Mouse (Mus musculus) MEL (cell line): ENCODE measurements at regions not wholly inside any gene's neighbourhood (a gene's known extent, or its start where the extent isn't known, plus 50 kb on each side); places are given as distances from the start of the nearest gene placed in this dataset.
A peak's percentile ranks its signal among the peaks of the same experiment; 100 is the strongest.

Source experiments
- DNase-seq: peaks from one replicate; pipeline ENCODE4 v3.0.0; 2011; ENCODE audit warnings: low read depth, low spot score
- H3K27ac ChIP-seq: 2 replicates; pipeline ENCODE4 v1.5.1; 2012; ENCODE audit warnings: low read depth, mild to moderate bottlenecking, control low read depth, low read length, moderate library complexity; ENCODE audit not compliant: control insufficient read depth
- H3K27me3 ChIP-seq, 2 experiments: fragments of 150-350 bp in 1 of 2; sonication (generic) in 1 of 2; 2 replicates each; pipeline ENCODE4 v1.6.1; 2012; ENCODE audit warnings: low read length in 2 of 2, mild to moderate bottlenecking in 2 of 2, improper control_type of control experiment in 1 of 2, moderate library complexity in 1 of 2; ENCODE audit not compliant: insufficient read depth in 2 of 2, control insufficient read depth in 1 of 2
- H3K36me3 ChIP-seq, 2 experiments: 2 replicates each; pipeline ENCODE4 v1.6.1; 2012 to 2014; ENCODE audit warnings: low read length in 2 of 2, improper control_type of control experiment in 1 of 2, inconsistent platforms in 1 of 2, mild to moderate bottlenecking in 1 of 2; ENCODE audit not compliant: insufficient read depth in 2 of 2, control insufficient read depth in 1 of 2
- H3K4me1 ChIP-seq, 2 experiments: fragments of 150-350 bp in 1 of 2; sonication (generic) in 1 of 2; 2 replicates each; pipeline ENCODE4 v1.6.1; 2012; ENCODE audit warnings: low read length in 2 of 2, improper control_type of control experiment in 1 of 2, mild to moderate bottlenecking in 1 of 2; ENCODE audit not compliant: insufficient read depth in 2 of 2, control insufficient read depth in 1 of 2
- H3K4me3 ChIP-seq, 2 experiments: fragments of 150-350 bp in 1 of 2; sonication (generic) in 1 of 2; 2 replicates each; pipeline ENCODE4 v1.5.1; 2012; ENCODE audit warnings: low read depth in 2 of 2, low read length in 2 of 2, mild to moderate bottlenecking in 2 of 2, moderate library complexity in 2 of 2, control low read depth in 1 of 2, improper control_type of control experiment in 1 of 2; ENCODE audit not compliant: control insufficient read depth in 1 of 2, insufficient read depth in 1 of 2
- H3K79me2 ChIP-seq: 2 replicates; pipeline ENCODE4 v1.6.1; 2012; ENCODE audit warnings: mild to moderate bottlenecking, low read length, moderate library complexity; ENCODE audit not compliant: control insufficient read depth, poor library complexity, insufficient read depth
- H3K9ac ChIP-seq: 2 replicates; pipeline ENCODE4 v1.6.1; 2012; ENCODE audit warnings: low read depth, mild to moderate bottlenecking, control low read depth, low read length, moderate library complexity; ENCODE audit not compliant: control insufficient read depth, poor library complexity, severe bottlenecking
- H3K9me3 ChIP-seq: fragments of 150-350 bp; sonication (generic); replicated peaks from 2 replicates; pipeline ENCODE4 v1.6.1; 2012; ENCODE audit warnings: mild to moderate bottlenecking, low read length, improper control_type of control experiment, moderate library complexity; ENCODE audit not compliant: insufficient read depth
- BHLHE40 ChIP-seq: IDR thresholded peaks from 2 replicates; pipeline ENCODE4 v1.6.1; 2012; ENCODE audit warnings: low read depth, mild to moderate bottlenecking, inconsistent platforms, low read length, improper control_type of control experiment, borderline replicate concordance
- CHD2 ChIP-seq: IDR thresholded peaks from 2 replicates; pipeline ENCODE4 v1.6.1; 2011; ENCODE audit warnings: low read length, improper control_type of control experiment
- CTCF ChIP-seq, 3 experiments: IDR thresholded peaks in 2 of 3; conservative IDR thresholded peaks in 1 of 3; 2 replicates each; pipeline ENCODE4 v1.5.1; 2011 to 2012; ENCODE audit warnings: low read length in 3 of 3, low read depth in 2 of 3, mild to moderate bottlenecking in 2 of 3, improper control_type of control experiment in 1 of 3, inconsistent platforms in 1 of 3, mixed read lengths in 1 of 3, moderate library complexity in 1 of 3; ENCODE audit not compliant: control insufficient read depth in 1 of 3, insufficient read depth in 1 of 3, poor library complexity in 1 of 3, severe bottlenecking in 1 of 3
- E2F4 ChIP-seq: IDR thresholded peaks from 2 replicates; pipeline ENCODE4 v1.6.1; 2011; ENCODE audit warnings: low read depth, low read length, improper control_type of control experiment, borderline replicate concordance
- ELF1 ChIP-seq: IDR thresholded peaks from 2 replicates; pipeline ENCODE4 v1.6.1; 2014; ENCODE audit warnings: low read depth, mild to moderate bottlenecking, inconsistent platforms, low read length, improper control_type of control experiment, moderate library complexity
- EP300 ChIP-seq, 2 experiments: IDR thresholded peaks; 2 replicates each; pipeline ENCODE4 v1.6.1; 2011; ENCODE audit warnings: improper control_type of control experiment in 2 of 2, low read length in 2 of 2, low read depth in 1 of 2, mild to moderate bottlenecking in 1 of 2
- ETS1 ChIP-seq: IDR thresholded peaks from 2 replicates; pipeline ENCODE4 v1.6.1; 2012; ENCODE audit warnings: low read depth, mild to moderate bottlenecking, inconsistent platforms, low read length, improper control_type of control experiment, moderate library complexity
- MAFK ChIP-seq: IDR thresholded peaks from 2 replicates; pipeline ENCODE4 v1.6.1; 2011; ENCODE audit warnings: low read depth, mild to moderate bottlenecking, low read length, improper control_type of control experiment, borderline replicate concordance
- MAX ChIP-seq: IDR thresholded peaks from 2 replicates; pipeline ENCODE4 v1.6.1; 2011; ENCODE audit warnings: low read length, improper control_type of control experiment
- MAZ ChIP-seq: IDR thresholded peaks from 2 replicates; pipeline ENCODE4 v1.6.1; 2012; ENCODE audit warnings: low read depth, mild to moderate bottlenecking, inconsistent platforms, low read length, improper control_type of control experiment
- NRF1 ChIP-seq: IDR thresholded peaks from 2 replicates; pipeline ENCODE4 v1.6.1; 2014; ENCODE audit warnings: low read depth, mild to moderate bottlenecking, inconsistent platforms, low read length, improper control_type of control experiment, moderate library complexity; ENCODE audit not compliant: poor library complexity, insufficient read depth, severe bottlenecking
- POLR2AphosphoS5 ChIP-seq: IDR thresholded peaks from 2 replicates; pipeline ENCODE4 v1.6.1; 2012; ENCODE audit warnings: low read depth, borderline replicate concordance, mild to moderate bottlenecking, inconsistent platforms, low read length, moderate library complexity, mixed read lengths
- RAD21 ChIP-seq: IDR thresholded peaks from 2 replicates; pipeline ENCODE4 v1.6.1; 2011; ENCODE audit warnings: mild to moderate bottlenecking, low read depth, low read length, improper control_type of control experiment
- RCOR1 ChIP-seq: IDR thresholded peaks from 2 replicates; pipeline ENCODE4 v1.6.1; 2012; ENCODE audit warnings: low read depth, mild to moderate bottlenecking, inconsistent platforms, low read length, improper control_type of control experiment
- SIN3A ChIP-seq: IDR thresholded peaks from 2 replicates; pipeline ENCODE4 v1.6.1; 2012; ENCODE audit warnings: low read length, improper control_type of control experiment, inconsistent platforms
- SMC3 ChIP-seq: IDR thresholded peaks from 2 replicates; pipeline ENCODE4 v1.6.1; 2011; ENCODE audit warnings: low read depth, low read length, improper control_type of control experiment
- TBP ChIP-seq: IDR thresholded peaks from 2 replicates; pipeline ENCODE4 v1.8.0; 2011; ENCODE audit warnings: low read depth, low read length, improper control_type of control experiment
- TCF12 ChIP-seq: IDR thresholded peaks from 2 replicates; pipeline ENCODE4 v1.6.1; 2014; ENCODE audit warnings: low read depth, mild to moderate bottlenecking, inconsistent platforms, low read length, improper control_type of control experiment, moderate library complexity
- USF2 ChIP-seq, 2 experiments: IDR thresholded peaks; 2 replicates each; pipeline ENCODE4 v1.6.1; 2011 to 2012; ENCODE audit warnings: improper control_type of control experiment in 2 of 2, low read length in 2 of 2, borderline replicate concordance in 1 of 2, inconsistent platforms in 1 of 2, low read depth in 1 of 2, mild to moderate bottlenecking in 1 of 2; ENCODE audit not compliant: insufficient read depth in 1 of 2
- ZC3H11A ChIP-seq: IDR thresholded peaks from 2 replicates; pipeline ENCODE4 v1.6.1; 2012; ENCODE audit warnings: low read depth, mild to moderate bottlenecking, inconsistent platforms, low read length, improper control_type of control experiment
- ZKSCAN1 ChIP-seq: IDR thresholded peaks from 2 replicates; pipeline ENCODE4 v1.6.1; 2012; ENCODE audit warnings: low read depth, mild to moderate bottlenecking, inconsistent platforms, low read length, improper control_type of control experiment, moderate library complexity
- ZNF384 ChIP-seq: IDR thresholded peaks from 2 replicates; pipeline ENCODE4 v1.6.1; 2012; ENCODE audit warnings: low read depth, mild to moderate bottlenecking, inconsistent platforms, low read length, improper control_type of control experiment

DNA sequence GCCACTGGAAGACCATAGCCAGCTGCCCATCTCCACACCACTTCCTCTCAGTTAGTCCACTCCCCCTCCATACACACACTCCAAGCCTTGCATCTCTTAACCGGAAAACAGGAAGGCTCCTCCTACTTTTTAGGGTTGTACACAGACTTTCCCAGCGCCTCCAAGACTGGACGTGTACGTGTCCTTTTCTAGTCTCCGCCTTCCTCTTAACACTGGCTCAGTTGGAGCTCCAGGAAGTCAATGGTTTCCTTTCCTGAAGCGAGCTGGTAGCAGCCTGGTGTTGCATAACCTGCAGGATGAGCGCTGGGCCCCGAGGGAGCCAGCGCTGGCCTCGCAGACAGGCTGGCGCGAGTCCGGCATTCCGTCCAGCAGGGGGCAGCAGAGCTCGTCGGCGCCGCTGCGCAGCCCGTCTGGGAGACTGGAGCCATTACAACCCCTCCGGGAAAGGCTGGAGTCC is 95.5 kb upstream of the Oxgr1 start:
- Histone ChIP-seq H3K4me3 (peak overlapping the region; percentile 49 to 55; a peak in 3 of 4 replicates), H3K9me3 (no peaks in the 10 kb centered on the region), H3K79me2 (no peaks in the 10 kb centered on the region), H3K9ac (peak overlapping the region; percentile 36; the same call in 1 of the 2 replicates), H3K36me3 (no peaks in the 10 kb centered on the region), H3K27me3 (no peaks in the 10 kb centered on the region), H3K27ac (no peak overlapping the region), H3K4me1 (no peaks in the 10 kb centered on the region)
- TF ChIP-seq SMC3 (peak; percentile 78), CTCF (IDR thresholded peaks at IDR 0.05 in 2 of 3, conservative IDR thresholded peaks at IDR 0.05 in 1 of 3; ENCODE audit: control insufficient read depth in 1 of 3, insufficient read depth in 1 of 3, low read depth in 2 of 3, low read length in 3 of 3, poor library complexity in 1 of 3, severe bottlenecking in 1 of 3) (peak; percentile 58 to 85 (median 73)), CHD2 (no peak), EP300 (IDR thresholded peaks at IDR 0.05; ENCODE audit: low read depth in 1 of 2, low read length in 2 of 2) (no peak), RAD21 (peak; percentile 75), ZC3H11A (peak; percentile 69)
- DNase-seq: peak; percentile 63

GRCm38 (mm10) chr14:120138546-120138945 is 96.3 kb upstream of the Oxgr1 start:
- H3K9ac ChIP-seq: no peak overlapping the region
- no peaks in the 10 kb centered on the region for H3K36me3 ChIP-seq
- no peaks in the 10 kb centered on the region for H3K4me1 ChIP-seq
- H3K27me3 ChIP-seq: no peaks in the 10 kb centered on the region
- peak overlapping the region; percentile 48 to 57 for H3K4me3 ChIP-seq
- no peak for DNase-seq
- no peaks in the 10 kb centered on the region for H3K79me2 ChIP-seq
- no peak overlapping the region for H3K27ac ChIP-seq
- H3K9me3 ChIP-seq: no peaks in the 10 kb centered on the region
- TF ChIP-seq E2F4 (no peak), MAX (no peak), TBP (no peak), NRF1 (no peak), POLR2AphosphoS5 (no peak), TCF12 (no peak), RCOR1 (no peak), ETS1 (no peak), SIN3A (no peak), ZNF384 (no peak), MAZ (no peak), BHLHE40 (no peak), USF2 (IDR thresholded peaks at IDR 0.05; ENCODE audit: borderline replicate concordance in 1 of 2, insufficient read depth in 1 of 2, low read depth in 1 of 2, low read length in 2 of 2) (no peak), MAFK (no peak), ELF1 (no peak), ZKSCAN1 (no peak)
